Mouse (Mus musculus) layer of hippocampus, adult 2 months (tissue): ENCODE measurements around the gene Epb41l4b. TPM values are rescaled to one million over a fixed set of nuclear protein-coding genes. Genes with fewer than 3 reads are reported as not detected.

Experiments
- DNase-seq, 2 experiments: peaks; one replicate each; pipeline ENCODE4 v3.0.0; 2022; ENCODE audit warnings: low spot score in 2 of 2
- H3K27ac ChIP-seq: fragments of 200-600 bp; 2 replicates; pipeline ENCODE4 v1.8.1; 2022
- H3K4me3 ChIP-seq: fragments of 200-600 bp; 2 replicates; pipeline ENCODE4 v1.8.1; 2022; ENCODE audit warnings: mild to moderate bottlenecking
- CTCF ChIP-seq: fragments of 200-600 bp; conservative IDR thresholded peaks from 2 replicates; pipeline ENCODE4 v1.8.1; 2022; ENCODE audit warnings: antibody characterized with exemption, mild to moderate bottlenecking, moderate library complexity
- total RNA-seq, 2 experiments: library from RNA; stranded (reverse); gene quantifications; 2 replicates each; pipeline ENCODE4 v1.2.3; 2021

Gene Epb41l4b
- total RNA-seq, 2 experiments from 2014 or later: 20.3 to 26.7 TPM

GRCm38 (mm10) chr4:57118883-57119282 lies 24.4 kb downstream of the Epb41l4b start:
- no peak for TF ChIP-seq CTCF

GRCm38 (mm10) chr4:57116278-57116677 lies 27.0 kb downstream of the Epb41l4b start:
- TF ChIP-seq CTCF: no peak
- no peak overlapping the region for H3K4me3 ChIP-seq
- DNase-seq: no peak
- no peak overlapping the region for H3K27ac ChIP-seq

More at GRCm38 (mm10) chr4:57118883-57119282, 24.4 kb downstream of the Epb41l4b start:
- Histone ChIP-seq H3K27ac (no peak overlapping the region), H3K4me3 (no peak overlapping the region)
- DNase-seq: no peak

DNA sequence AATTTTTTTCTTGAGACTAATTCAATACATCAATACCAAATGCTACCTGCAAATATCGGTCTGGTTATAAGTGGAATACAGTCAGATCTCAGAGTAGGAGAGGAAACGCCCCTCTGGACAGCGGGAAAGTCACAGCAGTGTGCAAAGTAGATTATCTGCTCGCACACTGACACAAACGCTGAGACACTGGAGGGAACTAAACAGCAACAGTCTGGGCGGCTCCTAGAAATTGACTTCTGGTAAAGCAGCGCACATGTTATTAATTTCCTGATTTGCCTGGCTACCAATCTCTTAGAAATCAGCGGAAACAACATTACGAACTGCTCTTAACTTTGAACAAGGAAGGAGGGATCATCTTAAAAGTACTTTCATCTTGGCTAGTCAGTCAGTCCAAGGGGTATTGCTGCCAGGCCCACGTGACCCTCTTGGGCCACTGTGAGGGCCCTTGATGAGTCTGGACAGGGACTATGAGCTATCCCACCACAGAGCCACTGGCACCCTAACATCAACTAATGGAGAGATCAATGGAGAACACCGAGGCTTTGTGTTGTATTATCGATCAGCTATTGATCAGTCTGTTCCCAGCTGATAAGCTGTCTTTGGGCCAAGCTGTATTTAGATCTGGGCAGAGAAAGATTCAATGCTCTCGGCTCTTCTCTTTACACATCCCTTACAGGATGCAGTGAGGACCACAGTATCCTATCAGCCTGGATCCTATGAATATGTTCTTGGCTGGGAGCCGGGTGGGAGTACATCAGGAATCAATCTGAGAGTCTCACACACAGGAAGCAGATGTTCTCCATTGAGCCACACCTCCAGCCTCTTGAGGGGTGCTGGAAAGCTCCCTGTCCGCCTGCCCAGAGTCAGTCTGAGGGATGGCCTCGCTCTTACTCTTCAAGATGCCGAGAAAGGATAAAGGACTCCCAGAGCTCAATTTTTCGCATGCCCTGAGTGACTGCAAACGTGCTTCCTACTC lies 28.3 kb downstream of the Epb41l4b start:
- TF ChIP-seq CTCF: no peak
- no peak for DNase-seq
- Histone ChIP-seq H3K27ac (no peak overlapping the region), H3K4me3 (no peak overlapping the region)

- DNase-seq: no peak
- no peak for TF ChIP-seq CTCF
- no peak overlapping the region for H3K27ac ChIP-seq
- no peak overlapping the region for H3K4me3 ChIP-seq
These were observed 29.6 kb downstream of the Epb41l4b start for GRCm38 (mm10) chr4:57113472-57114216.

- TF ChIP-seq CTCF: no peak
- no peak for DNase-seq
- Histone ChIP-seq H3K4me3 (no peak overlapping the region), H3K27ac (no peak overlapping the region)
These were observed 31.2 kb downstream of the Epb41l4b start for GRCm38 (mm10) chr4:57111992-57112540.

GRCm38 (mm10) chr4:57111411-57111810 lies 31.8 kb downstream of the Epb41l4b start:
- DNase-seq: no peak
- Histone ChIP-seq H3K27ac (no peak overlapping the region), H3K4me3 (no peak overlapping the region)
- no peak for TF ChIP-seq CTCF

DNA sequence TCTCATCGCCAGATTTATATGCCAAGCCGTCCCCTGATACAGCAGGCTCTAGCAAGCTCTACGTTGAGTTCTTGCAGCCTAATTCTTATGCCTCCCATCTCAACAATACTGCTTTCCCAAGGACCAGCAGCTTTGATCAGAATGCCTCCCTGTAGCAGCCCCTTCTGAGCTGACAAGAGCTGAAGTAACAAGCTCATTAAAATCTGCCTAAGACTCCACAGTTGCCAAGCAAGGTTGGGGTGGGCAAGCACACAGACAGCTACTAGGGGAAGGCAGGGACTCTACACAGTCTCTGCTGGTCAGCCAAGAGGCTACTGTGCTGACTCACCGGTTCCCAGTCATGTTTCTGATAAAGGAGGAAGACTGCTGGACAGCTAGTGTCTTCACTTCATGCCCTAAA lies 33.7 kb downstream of the Epb41l4b start:
- TF ChIP-seq CTCF: no peak
- Histone ChIP-seq H3K27ac (no peak overlapping the region), H3K4me3 (no peak overlapping the region)
- DNase-seq: no peak

GRCm38 (mm10) chr4:57105339-57105738 lies 37.9 kb downstream of the Epb41l4b start:
- Histone ChIP-seq H3K27ac (no peak overlapping the region), H3K4me3 (no peak overlapping the region)
- TF ChIP-seq CTCF: no peak
- DNase-seq: no peak

GRCm38 (mm10) chr4:57103830-57104229 lies 39.4 kb downstream of the Epb41l4b start:
- no peak overlapping the region for H3K27ac ChIP-seq
- no peak for TF ChIP-seq CTCF
- no peak overlapping the region for H3K4me3 ChIP-seq
- DNase-seq: no peak

DNA sequence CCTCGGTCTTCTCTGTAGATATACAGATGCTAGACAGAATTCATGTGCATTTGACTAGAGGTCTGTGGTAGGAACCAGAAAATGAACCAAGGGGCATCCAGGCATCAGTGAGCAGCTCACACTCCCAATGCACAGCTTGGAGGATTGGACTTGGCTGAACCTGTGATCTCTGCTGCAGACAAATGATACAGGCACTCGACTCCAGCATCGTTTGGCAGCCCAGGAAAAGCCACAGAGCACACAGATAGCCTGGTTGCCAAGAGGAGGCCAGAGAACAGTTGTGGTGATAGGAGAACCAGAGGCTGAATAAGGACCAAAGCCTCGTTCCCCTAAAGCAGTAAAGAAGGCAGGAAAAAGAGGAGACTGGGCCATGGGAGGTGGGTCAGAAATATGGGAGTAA lies 42.1 kb downstream of the Epb41l4b start:
- DNase-seq: no peak
- TF ChIP-seq CTCF: no peak
- H3K4me3 ChIP-seq: no peak overlapping the region

GRCm38 (mm10) chr4:57097411-57097810 lies 45.8 kb downstream of the Epb41l4b start:
- DNase-seq: no peak
- no peak for TF ChIP-seq CTCF
- H3K27ac ChIP-seq: no peak overlapping the region
- no peak overlapping the region for H3K4me3 ChIP-seq

More for the DNA sequence above, 42.1 kb downstream of the Epb41l4b start:
- no peak overlapping the region for H3K27ac ChIP-seq

DNA sequence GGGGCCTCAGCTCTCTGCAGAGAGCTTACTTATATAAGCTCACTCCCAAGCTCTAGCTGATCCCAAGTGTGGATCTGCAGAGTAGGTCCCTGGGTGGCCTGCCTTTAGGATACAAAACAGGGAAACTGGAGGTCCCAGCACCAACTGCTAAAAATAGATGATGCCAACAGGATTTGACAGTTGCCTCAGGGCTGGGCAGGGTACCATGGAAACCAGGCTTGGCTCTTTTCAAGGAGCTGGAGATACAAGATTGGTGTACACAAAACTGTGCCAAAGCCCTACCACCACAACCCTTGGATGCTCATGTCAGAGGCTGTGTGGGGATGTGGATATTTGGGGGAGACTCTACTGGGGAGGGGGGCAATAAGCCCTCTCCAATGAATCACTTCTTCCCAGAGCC lies 47.7 kb downstream of the Epb41l4b start:
- TF ChIP-seq CTCF: no peak
- peak; percentile 10 to 25 for DNase-seq
- H3K4me3 ChIP-seq: no peak overlapping the region
- peak overlapping the region; percentile 51; the same call in 1 of the 2 replicates for H3K27ac ChIP-seq

GRCm38 (mm10) chr4:57091363-57091762 lies 51.9 kb downstream of the Epb41l4b start:
- H3K4me3 ChIP-seq: no peak overlapping the region
- H3K27ac ChIP-seq: peak overlapping the region; percentile 72; the same call in 1 of the 2 replicates
- DNase-seq: no peak
- TF ChIP-seq CTCF: no peak
